Mouse (Mus musculus) ES-CJ7 (cell line): ENCODE data around the gene Cfap70.

Experiments
- DNase-seq: peaks from one replicate; pipeline ENCODE4 v3.0.0; 2011; ENCODE audit warnings: low read depth, low spot score

Gene Cfap70

DNA sequence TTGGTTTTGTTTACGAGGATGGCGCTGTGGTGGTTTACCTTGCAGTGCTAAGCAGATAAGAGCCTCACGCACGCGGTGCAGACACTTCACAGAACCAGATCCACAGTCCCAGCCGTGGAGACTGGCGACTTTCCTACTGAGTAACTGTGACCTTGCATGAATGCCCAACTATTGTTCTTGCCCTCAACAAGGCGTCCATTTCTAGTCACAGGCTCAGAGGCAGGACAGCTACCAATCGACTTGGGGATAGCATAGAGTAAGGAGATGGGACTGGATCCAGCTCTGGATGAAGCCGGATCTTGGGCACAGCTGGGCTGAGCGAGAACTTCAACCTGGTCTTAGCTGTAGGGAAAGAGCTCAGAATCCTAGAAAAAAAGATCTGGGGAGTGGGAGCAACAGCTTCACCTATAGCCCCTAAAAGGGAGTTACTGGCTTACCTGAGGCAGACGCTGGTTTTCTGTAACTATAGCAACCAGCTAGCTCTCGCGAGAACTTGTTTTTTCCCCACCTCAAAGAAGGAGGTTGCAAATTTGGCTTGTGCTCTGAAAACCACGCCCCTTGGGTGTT is at the start of gene Cfap70:
Gene Cfap70 (minus strand): TSS at position 462 of the 567 bp plus-strand sequence.
- peak; percentile 95 for DNase-seq

DNA sequence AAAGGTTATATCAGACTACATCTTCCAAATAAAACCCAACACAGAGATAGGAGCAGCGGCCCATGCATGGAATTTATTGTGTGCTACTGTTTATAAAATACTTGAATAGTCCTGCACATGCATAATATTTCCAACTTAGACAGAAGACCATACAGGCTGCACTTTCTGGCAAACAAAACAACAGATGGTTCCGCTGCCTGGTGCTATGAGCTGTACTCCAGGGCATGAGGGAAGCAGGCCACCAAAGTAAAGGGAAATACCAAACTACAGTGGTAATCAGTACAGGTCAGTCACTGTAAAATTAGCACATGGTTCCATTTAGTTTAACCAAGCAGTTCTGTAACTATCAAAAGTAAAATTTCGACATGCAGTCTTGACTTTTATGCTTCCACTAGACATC is 48.0 kb upstream of the Cfap70 start:
- DNase-seq, result no peak

DNA sequence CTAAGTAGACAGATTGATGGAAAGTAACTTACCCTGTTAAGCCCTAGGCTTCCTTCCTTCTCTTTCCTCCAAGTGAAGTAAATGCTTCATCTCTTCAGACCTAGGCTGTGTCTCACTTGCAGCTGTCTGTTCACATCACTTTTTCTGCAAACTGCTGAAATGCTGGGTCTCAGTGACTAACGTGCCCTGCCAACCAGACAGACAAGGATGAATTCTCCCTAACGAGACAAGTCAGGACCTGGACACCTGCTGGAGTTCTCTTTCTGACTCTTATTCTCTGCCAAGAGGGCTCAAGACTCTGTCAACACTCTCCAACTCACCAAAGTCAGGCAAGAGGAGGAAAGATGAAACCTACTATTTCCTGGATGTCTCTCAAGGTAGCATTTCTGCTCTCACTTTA is 44.6 kb upstream of the Cfap70 start, which contains the start of gene Mss51:
Gene Mss51 (minus strand): TSS at position 299 of the 400 bp plus-strand sequence.
- DNase-seq, result no peak

DNA sequence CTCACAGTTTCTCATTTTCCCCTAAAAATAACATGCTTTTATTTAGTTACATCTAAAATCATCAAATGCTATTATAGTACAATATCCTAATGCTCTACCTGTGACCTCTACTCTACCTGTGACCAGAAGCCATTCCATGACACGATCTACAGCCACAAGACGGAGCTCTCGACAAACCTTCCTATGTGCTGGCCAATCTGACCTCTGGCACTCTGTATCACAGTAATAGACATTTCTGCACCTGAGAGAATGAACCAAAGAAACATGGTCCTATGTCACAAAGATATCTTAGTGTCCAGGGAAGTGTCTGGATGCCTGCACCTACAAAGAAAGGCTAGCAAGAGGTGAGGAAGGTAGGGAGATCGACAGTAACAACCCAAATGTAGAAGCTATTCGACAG is 34.0 kb upstream of the Cfap70 start:
- DNase-seq, result no peak

DNA sequence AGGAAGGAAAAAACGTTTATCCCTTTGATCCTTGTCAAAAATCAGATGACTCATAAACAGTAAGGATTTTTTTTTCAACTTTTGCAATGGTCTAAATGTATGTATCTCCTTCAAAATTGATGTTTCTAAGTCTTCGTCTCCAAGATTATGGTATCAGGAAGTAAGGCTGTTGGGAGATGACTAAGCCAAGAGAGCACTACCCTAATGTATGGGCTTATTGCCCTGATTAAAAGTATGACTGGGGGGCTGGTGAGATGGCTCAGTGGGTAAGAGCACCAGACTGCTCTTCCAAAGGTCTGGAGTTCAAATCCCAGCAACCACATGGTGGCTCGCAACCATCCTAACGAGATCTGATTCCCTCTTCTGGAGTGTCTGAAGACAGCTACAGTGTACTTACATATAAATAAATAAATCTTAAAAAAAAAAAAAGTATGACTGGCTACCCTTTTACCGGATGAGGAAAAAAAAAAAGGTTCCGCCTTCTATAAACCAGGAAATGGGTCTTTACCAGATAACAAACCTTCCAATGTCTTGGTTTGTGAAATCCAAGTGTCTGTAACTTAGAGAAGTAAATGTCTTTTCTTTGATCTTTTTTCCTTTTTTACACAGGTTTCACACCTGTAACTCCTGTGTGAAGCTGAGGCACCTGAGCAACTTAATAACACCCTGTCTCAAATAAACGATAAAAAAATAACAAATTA is 30.2 kb upstream of the Cfap70 start:
- DNase-seq, result no peak

DNA sequence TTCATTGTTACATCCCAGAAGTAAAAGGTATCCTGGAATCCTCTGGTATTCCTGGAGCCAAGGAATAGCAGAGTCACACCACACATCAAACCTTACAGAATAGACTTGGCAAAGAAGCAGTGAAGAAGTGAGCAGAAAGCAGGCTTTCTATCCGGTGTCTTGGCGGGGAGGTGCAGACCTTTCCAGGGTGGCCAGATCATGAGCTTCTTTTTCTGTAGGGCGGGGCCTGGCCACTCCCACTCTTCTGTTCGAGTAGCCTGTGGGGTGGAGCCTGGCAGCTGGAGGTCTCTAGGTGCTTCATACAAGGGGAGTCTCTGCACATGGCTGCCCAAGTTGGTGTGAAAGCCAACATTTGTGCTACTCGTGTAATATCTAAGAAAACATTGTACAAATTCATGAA is 29.2 kb upstream of the Cfap70 start:
- DNase-seq, result peak; percentile 62

DNA sequence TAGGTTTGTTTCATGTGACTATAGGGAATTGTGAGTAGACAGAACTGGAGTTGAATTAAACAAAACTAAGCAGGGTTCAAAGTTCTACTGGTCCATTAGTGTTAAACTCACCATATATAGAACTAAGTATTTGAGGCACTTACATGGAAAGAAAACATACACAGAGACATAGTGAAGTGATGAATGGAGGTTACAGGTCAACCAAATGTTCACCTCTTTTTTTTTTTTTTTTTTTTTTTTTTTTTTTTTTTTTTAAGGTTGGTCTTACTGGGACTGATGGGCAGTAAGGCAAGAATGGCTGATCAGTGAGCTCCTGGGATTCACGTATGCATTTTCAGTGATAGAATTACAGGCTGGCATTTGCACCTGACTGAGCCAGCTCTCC is 28.2 kb upstream of the Cfap70 start:
- no peak for DNase-seq

DNA sequence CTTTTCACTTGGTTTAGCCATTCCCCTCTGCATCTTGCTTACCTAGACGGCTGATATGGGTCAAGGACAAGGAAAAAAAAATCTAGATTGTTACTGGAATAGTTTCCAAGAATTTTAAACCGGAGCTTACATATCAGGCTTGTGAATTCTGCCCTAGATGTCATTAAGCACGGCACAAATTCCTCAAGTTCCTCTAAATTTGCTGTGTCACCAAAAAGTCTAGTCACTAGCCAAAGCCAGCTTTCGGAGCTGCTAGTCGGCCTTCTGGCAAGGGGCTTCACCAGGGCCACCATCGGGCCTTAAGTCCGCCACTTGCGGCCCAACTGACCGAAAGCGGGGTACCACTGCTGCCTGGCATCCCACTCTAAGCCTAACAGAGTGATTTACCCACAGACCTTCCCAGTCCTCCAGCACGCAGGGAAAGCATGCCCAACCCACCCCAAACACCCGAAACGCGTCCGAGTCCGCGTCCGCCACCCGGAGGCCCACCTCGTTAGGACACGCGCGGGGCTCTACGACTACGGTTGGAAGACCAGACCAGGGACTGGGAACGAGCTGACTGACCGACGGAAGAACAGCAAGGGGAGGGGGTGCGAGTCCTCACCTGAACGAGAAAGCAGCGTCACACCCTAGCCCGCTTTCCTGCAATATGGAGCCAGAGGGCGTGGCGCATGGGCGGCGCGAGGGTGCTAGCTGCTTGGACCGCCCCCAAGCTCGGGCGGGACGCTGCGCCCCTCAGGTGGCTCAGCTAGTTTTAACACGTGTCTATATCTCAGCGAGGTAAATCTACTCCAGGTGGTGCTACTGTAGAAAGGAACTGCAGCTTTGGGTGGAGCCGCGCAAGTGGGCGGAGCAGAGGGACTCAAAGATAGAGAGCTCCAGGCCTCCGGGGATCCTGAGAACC is 27.5 kb upstream of the Cfap70 start, which contains the start of gene Anxa7:
Gene Anxa7 (minus strand): TSS at position 843 of the 904 bp plus-strand sequence.
- DNase-seq, result peak; percentile 93

DNA sequence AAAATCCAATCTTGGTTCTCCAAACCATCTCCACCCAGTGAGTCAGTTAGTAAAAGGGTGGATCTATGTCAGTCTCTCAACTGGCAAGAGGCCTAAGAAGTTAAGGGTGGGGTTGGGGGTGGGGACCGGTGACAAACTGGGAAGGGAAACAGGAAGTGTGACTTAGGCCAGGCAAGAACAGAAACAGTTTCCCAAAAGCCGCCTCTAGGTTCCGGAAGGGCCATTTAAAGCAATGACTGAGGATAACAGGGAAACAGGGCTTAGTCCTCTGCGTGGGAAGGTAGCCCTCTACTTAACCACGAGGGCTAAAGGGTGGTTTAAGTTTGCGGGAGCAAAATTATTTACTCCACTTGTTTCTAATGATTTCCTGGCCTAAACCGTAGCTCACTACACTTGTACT is 26.8 kb upstream of the Cfap70 start:
- peak; percentile 63 for DNase-seq

DNA sequence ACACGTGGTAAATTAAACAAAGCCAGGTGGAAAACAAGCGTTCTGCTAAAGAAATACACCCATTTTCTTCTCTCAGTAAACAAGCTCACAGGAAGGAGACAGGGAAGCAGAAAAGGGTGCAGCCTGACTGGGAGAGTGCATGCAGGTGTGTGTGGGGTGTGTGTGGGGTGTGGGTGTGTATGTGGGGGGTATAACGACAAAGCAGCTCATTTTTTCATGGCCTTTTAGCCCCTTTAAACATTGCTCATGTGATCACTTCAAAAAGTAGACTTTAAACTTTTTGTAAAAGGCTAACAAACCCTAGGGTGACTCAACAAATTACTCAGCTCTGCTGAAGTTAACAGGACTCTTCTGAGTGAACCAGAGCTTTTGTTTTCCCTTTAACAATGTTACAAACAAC is 26.4 kb upstream of the Cfap70 start:
- no peak for DNase-seq

DNA sequence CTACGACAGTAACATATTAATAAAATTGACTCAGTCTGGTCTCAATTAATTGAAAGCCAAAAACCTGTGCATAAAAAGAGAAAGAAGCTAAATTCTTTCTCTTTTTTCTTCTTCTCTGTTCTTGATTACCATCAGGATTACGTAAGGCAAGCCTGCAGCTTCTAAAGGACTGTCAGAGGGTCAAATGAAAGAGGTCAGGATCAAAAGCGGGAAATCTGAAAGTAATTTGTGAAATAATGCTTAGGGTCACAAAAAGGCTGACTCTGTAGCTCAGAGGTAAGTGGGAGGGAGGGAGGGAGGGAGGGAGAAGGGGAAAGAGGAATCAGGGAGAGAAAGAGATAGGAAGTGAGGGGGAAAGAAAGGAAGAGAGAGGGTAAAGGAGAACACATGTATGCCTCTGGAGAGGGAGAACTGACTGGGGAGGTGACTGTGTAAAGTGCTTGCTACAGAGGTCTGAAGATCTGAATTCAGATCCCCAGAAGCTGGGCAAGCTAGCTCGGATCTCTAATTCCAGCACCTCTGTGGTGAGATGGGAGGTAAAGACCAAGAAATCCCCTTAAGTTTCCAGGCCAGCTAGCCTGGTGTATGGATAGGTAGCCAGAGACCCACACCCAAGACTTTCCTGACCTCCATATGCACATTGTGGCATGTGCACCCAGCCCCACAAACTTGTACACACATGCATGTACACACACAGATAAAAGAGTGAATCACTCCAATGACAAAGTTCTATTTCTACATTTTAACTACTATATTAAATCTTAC is 25.4 kb upstream of the Cfap70 start:
- DNase-seq, result no peak

DNA sequence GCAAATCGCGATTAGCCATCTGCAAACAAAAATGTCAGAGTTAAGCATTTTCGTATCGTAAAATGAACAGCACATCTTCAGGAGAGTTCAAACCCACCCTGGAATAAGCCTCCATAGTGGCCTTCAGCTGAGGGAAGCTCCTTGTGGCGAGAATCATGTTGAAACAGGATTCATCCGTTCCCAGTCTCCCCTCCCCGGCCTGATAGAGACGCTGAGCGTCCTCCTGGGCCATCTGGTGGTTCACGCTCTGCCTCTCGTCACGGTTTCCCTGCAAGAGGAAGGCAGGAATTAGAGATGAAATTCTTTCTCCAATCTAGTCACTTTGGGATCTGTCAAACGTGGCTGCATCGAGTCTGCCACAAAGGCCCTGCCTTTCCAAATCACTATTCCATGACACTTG is 8.2 kb upstream of the Cfap70 start:
- no peak for DNase-seq

DNA sequence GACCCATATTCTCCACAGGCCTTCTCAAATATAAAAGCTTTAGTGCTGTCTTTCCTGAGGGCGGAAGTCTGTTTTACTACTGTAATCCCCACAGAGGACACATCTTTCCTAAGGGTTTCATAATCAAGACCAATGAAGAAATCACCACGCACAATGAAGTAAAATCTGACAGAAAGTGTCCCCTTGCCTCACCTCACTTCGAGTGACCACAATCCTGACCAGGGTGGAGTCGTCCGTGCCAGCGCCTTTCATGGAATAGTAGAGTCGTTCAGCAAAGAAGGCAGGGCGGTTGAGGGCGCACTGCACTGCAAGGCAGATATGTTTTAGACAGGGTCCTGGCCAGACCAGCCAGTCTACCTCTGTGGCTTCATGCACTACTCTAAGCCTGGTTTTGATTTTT is 6.4 kb upstream of the Cfap70 start:
- DNase-seq, result no peak

DNA sequence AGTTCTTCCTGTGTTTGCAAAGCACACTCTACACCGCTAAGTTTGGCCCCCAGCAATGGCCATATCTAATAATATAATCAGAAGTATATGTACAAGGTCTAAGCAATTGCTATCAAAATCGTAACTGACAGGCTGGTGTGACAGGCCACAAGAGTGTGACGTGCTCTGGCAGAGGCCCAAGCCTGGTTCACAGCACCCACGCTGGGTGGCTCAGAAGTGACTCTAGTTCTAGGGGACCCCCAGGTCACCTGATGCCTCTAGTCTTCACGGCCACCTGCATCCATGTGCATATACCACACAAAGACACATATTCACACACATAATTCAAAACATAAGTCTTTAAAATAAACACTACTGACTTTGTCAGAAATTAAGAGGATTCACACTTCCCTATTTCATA is 903 bp upstream of the Cfap70 start:
- no peak for DNase-seq

DNA sequence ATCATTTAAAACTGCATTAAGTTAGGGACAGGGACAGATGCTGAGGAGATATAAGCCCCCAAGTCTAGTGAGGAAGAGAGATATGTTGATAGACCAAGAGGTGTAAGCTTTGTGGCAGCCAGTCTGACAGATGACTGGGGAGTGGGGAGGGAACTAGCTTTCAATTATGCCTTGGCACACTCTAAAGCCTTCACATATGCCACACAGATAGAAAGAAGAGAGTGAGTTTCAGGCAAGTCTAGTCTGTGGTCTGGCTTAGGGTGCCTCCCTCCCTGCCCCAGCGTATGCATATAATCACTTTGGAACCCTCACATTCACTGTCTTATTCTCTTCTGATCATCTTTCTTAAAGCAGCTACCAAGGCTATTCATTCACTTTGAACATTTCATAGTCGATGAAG is 724 bp downstream of the Cfap70 start:
- no peak for DNase-seq

DNA sequence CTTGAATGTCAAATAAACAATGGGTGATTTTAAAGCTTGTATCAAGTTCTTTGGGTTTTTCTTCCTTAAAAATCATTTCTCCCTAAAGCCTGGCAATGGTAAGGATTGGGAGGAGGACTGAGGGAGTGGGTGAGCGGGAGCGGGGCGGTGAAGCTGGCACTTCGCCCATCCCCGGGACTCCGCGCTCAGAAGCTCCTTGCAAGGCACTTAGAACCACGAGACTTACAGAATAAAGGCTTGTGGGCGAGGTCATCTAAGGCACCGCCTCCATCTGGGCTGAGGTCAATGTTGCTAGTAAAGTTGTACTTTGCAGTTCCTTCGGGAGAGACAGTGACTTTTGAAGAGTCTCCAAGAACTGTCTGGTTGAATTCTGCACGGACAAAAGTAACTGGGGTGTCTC is 4.8 kb downstream of the Cfap70 start:
- peak; percentile 70 for DNase-seq

DNA sequence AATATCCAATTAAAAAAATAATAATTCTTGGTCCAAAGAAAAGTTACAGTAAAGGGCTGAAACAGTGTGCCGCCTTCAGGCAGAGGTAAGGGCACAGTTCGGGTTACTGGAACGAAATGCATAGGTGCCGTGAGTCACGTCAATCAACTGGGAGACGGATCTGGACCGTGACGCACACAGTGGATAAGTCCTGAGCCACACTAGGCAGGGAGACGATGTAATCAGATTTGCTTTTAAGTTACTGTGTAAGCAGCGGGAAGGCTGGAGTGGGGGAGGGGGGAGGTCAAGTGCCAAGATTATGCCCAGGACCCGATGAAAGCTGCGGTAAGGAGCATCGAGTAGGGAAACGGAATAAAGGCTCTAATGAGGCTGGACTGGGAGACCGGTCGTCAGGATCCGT is 9.8 kb downstream of the Cfap70 start:
- DNase-seq, result no peak

DNA sequence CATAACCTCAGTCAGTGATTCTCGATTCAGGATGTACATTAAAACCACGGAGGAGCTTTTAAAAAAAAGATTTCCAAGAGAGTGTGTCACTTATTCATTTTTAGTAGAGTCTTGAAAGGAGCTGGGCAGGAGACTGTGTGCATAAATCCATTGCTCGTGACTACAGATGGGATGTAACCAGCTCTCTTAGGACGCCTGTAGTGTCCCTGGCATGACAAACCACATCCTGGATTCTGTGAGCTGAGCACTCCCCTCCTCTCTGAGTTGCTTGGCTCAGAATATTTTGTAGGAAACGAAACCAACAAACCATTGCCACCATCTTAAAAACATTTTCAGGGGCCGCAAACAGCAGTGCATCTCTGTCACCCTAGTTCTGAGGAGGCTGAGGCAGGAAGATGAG is 15.1 kb downstream of the Cfap70 start:
- DNase-seq, result no peak

DNA sequence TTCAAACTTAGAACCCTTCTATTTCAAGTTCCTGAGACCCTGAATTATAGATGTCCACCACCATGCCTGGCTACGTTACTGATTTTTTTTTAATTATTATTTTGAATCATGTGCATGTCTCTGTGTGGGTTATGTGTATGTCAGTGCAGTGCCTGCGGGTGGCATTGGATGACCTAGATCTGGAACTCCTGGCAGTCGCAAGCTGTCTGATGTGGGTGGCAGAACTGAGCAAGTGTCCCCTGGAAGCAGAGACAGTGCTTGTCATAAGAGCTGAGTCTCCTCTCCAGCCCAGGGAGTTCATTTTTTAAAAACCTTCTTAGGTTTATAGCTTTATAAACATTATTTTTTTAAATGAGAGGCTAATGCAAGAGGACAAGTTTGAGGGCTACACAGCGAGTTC is 19.6 kb downstream of the Cfap70 start:
- no peak for DNase-seq

DNA sequence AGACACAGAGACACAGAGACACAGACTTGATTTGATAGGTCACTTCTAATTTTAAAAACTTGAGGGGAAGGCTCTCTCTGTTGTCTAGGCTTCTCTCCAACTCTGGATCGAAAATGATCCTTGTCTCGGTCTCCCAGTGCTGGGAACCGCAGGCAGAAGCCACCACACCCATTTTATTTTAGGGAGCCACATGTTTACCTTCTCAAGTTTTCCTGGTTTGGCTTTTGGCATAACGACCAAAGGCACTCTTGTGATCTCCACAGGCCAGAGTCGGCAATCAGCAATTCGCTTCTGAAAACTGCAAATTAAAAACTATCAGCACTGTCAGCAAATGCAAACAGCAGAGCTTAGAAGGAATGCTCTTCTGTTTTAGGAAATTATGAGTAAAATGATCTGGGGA is 20.3 kb downstream of the Cfap70 start:
- no peak for DNase-seq

DNA sequence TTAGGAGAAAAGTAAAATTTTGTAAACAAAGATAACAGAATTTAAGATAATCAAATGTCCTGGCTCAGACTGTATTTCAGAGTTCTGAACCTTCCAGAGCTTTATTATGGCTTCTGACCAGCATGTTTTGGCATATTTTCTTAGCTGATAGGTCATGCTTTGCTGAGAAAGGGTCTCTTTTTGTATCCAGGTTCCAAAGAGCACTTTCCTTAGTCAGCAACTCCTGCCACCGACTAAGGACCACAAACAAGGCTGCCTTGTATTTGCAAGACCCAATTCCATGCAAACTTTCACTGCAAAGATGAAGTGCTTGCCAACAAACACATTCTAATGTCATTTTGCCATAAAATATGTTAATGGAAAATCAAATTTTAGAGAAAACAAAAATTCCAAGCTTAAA is 22.2 kb downstream of the Cfap70 start:
- no peak for DNase-seq

DNA sequence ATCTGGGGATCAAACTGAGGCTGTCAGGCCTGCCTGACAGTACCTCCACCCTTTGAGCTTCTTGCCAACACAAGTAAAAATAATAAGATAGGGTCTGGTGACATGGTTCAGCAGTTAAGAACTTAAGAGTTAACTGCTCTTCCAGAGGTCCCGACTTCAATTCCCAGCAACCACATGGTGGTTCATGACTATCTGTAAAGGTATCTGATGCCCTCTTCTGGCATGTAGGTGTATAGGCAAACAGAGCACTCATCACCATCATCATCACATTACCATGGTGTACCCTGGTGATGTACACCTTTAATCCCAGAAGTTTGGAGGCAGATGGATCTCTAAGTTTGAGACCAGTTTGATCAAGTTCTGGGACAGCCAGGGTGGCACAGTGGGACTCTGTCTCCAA is 23.4 kb downstream of the Cfap70 start:
- no peak for DNase-seq
